Mouse (Mus musculus) liver, adult 2 months (tissue): Measurements from ENCODE around the gene Mark2. TPM values are rescaled to one million over a fixed set of nuclear protein-coding genes. Genes with fewer than 3 reads are reported as not detected.
A peak's percentile ranks its signal among the peaks of the same experiment; 100 is the strongest.

Experiments
- DNase-seq: peaks from one replicate; pipeline ENCODE4 v3.0.0-alpha.2; 2011; ENCODE audit warnings: low read depth, low spot score; ENCODE audit errors: extremely low read depth
- H3K27ac ChIP-seq: fragments of 200-500 bp; replicated peaks from 2 replicates; pipeline ENCODE4 v1.5.1; 2012; ENCODE audit warnings: low read depth, mild to moderate bottlenecking, control low read depth, inconsistent platforms, low read length; ENCODE audit not compliant: insufficient read depth
- H3K27me3 ChIP-seq: fragments of 200-500 bp; 2 replicates; pipeline ENCODE4 v1.6.1; 2012; ENCODE audit warnings: mild to moderate bottlenecking, moderate library complexity, low read length, inconsistent platforms; ENCODE audit not compliant: control insufficient read depth, insufficient read depth
- H3K36me3 ChIP-seq: fragments of 200-500 bp; 2 replicates; pipeline ENCODE4 v1.6.1; 2012; ENCODE audit warnings: low read length, inconsistent platforms; ENCODE audit not compliant: control insufficient read depth, insufficient read depth
- H3K4me1 ChIP-seq: fragments of 200-500 bp; 2 replicates; pipeline ENCODE4 v1.6.1; 2011; ENCODE audit warnings: low read length; ENCODE audit not compliant: control insufficient read depth, insufficient read depth
- H3K4me3 ChIP-seq: fragments of 200-500 bp; 2 replicates; pipeline ENCODE4 v1.5.1; 2011; ENCODE audit warnings: low read depth, mild to moderate bottlenecking, control low read depth, low read length, moderate library complexity; ENCODE audit not compliant: insufficient read depth
- H3K79me2 ChIP-seq: fragments of 200-500 bp; 2 replicates; pipeline ENCODE4 v1.6.1; 2012; ENCODE audit warnings: inconsistent platforms, mild to moderate bottlenecking, low read length, moderate library complexity; ENCODE audit not compliant: control insufficient read depth, insufficient read depth
- H3K9ac ChIP-seq: fragments of 200-500 bp; 2 replicates; pipeline ENCODE4 v1.6.1; 2012; ENCODE audit warnings: low read depth, mild to moderate bottlenecking, control low read depth, inconsistent platforms, low read length
- CTCF ChIP-seq: fragments of 200-500 bp; IDR thresholded peaks from 2 replicates; pipeline ENCODE4 v1.5.1; 2011; ENCODE audit warnings: low read depth, low read length, control low read depth
- POLR2A ChIP-seq: fragments of 200-500 bp; IDR thresholded peaks from 2 replicates; pipeline ENCODE4 v1.6.1; 2011; ENCODE audit warnings: low read length, control low read depth; ENCODE audit not compliant: insufficient read depth; ENCODE audit errors: extremely low read depth
- WGBS: fragments of 180-500 bp; shearing (Covaris S2); methylation state at CpG from one replicate; pipeline ENCODE4 v1.1.7; 2018; 5-methylcytosine and 5-hydroxymethylcytosine counted together
- polyA plus RNA-seq: library from polyadenylated mRNA; depleted of rRNA; stranded (reverse); fragments of >200 nt; gene quantifications from 2 replicates; pipeline ENCODE4 v1.2.3, GENCODE M21; 2012
- total RNA-seq: library from RNA; depleted of rRNA; stranded (reverse); fragments of >200 nt; gene quantifications from 2 replicates; pipeline ENCODE4 v1.2.3, GENCODE M21; 2014

The Mark2 gene
- total and polyA plus RNA-seq, 2 experiments = 4.6 to 19.8 TPM

- no peak overlapping the region for H3K27ac ChIP-seq
- H3K27me3 ChIP-seq = peaks cover 4% of the 10 kb centered on the region; the same call in 1 of the 2 replicates
- 2% methylated on average over 30 of the region's 30 CpGs for WGBS
Observed at GRCm38 (mm10) chr19:7268722-7269090, 73.0 kb downstream of the Mark2 start.

GRCm38 (mm10) chr19:7267781-7268721 is 73.6 kb downstream of the Mark2 start:
- DNase-seq = peak; percentile 16
- no peaks in the 10 kb centered on the region for H3K36me3 ChIP-seq
- peaks cover 4% of the 10 kb centered on the region; the same call in 1 of the 2 replicates for H3K4me1 ChIP-seq
- H3K79me2 ChIP-seq = no peaks in the 10 kb centered on the region
- peak overlapping the region; percentile 75 for H3K9ac ChIP-seq
- H3K4me3 ChIP-seq = peak overlapping the region; percentile 69
- H3K27ac ChIP-seq = no peak overlapping the region
- H3K27me3 ChIP-seq = peaks cover 4% of the 10 kb centered on the region; the same call in 1 of the 2 replicates
- WGBS = 2% methylated on average over 82 of the region's 97 CpGs
- TF ChIP-seq POLR2A (no peak), CTCF (no peak)

More at GRCm38 (mm10) chr19:7268722-7269090, 73.0 kb downstream of the Mark2 start:
- Histone ChIP-seq H3K36me3 (no peaks in the 10 kb centered on the region), H3K9ac (peak overlapping the region; percentile 75), H3K4me1 (peaks cover 4% of the 10 kb centered on the region; the same call in 1 of the 2 replicates), H3K79me2 (no peaks in the 10 kb centered on the region), H3K4me3 (peak overlapping the region; percentile 69)
- no peak for DNase-seq
- TF ChIP-seq CTCF (peak; percentile 75), POLR2A (no peak)

GRCm38 (mm10) chr19:7267091-7267741 is 74.4 kb downstream of the Mark2 start, which contains the start of gene Rcor2:
Rcor2 (plus strand) TSS chr19:7267325.
- H3K27ac ChIP-seq = no peak within 1 kb of the TSS

GRCm38 (mm10) chr19:7266421-7266831 is 75.2 kb downstream of the Mark2 start:
- no peak for TF ChIP-seq POLR2A
- TF ChIP-seq CTCF = no peak
- Histone ChIP-seq H3K9ac (no peak overlapping the region), H3K79me2 (no peaks in the 10 kb centered on the region), H3K27me3 (peaks cover 4% of the 10 kb centered on the region; the same call in 1 of the 2 replicates), H3K4me1 (peaks cover 4% of the 10 kb centered on the region; the same call in 1 of the 2 replicates), H3K36me3 (no peaks in the 10 kb centered on the region), H3K27ac (no peak overlapping the region), H3K4me3 (no peak overlapping the region)
- no peak for DNase-seq
- WGBS = 76% methylated on average over 4 of the region's 4 CpGs

More at GRCm38 (mm10) chr19:7267091-7267741, 74.4 kb downstream of the Mark2 start, which contains the start of gene Rcor2:
- TF ChIP-seq POLR2A (no peak), CTCF (no peak)
- no peak for DNase-seq
- Histone ChIP-seq H3K27me3 (peaks cover 4% of the 10 kb centered on the region; the same call in 1 of the 2 replicates), H3K4me1 (peaks cover 4% of the 10 kb centered on the region; the same call in 1 of the 2 replicates), H3K4me3 (peak within 1 kb of the TSS; percentile 69; the same call in 1 of the 2 replicates), H3K36me3 (no peaks in the 10 kb centered on the region), H3K9ac (no peak within 1 kb of the TSS), H3K79me2 (no peaks in the 10 kb centered on the region)
- WGBS = 11% methylated on average over 28 of the region's 28 CpGs

- Histone ChIP-seq H3K27me3 (peaks cover 4% of the 10 kb centered on the region; the same call in 1 of the 2 replicates), H3K27ac (no peak overlapping the region), H3K9ac (no peak overlapping the region), H3K4me3 (no peak overlapping the region), H3K79me2 (no peaks in the 10 kb centered on the region), H3K4me1 (peaks cover 4% of the 10 kb centered on the region; the same call in 1 of the 2 replicates), H3K36me3 (no peaks in the 10 kb centered on the region)
- 59% methylated on average over 14 of the region's 14 CpGs for WGBS
- no peak for TF ChIP-seq POLR2A
- TF ChIP-seq CTCF = no peak
- DNase-seq = no peak
Observed at GRCm38 (mm10) chr19:7265478-7266191, 76.0 kb downstream of the Mark2 start.
